Mouse (Mus musculus) stomach, embryonic 14.5 days (tissue): Measurements from ENCODE around the gene Hes3. TPM values are rescaled to one million over a fixed set of nuclear protein-coding genes. Genes with fewer than 3 reads are reported as not detected.

Experiments used
- ATAC-seq: fragments of 200-750 bp; cut with Nextera tagmentation; 2 replicates; pipeline ENCODE4 v1.8.0; 2017; ENCODE audit warnings: low read depth, moderate TSS enrichment; ENCODE audit not compliant: insufficient number of reproducible peaks, insufficient read depth, low FRiP score
- H3K27ac ChIP-seq: fragments of 300-500 bp; sonication (generic); 2 replicates; pipeline ENCODE4 v1.5.1; 2014; ENCODE audit warnings: mild to moderate bottlenecking, low read length, moderate library complexity, mixed read lengths
- H3K27me3 ChIP-seq: fragments of 300-500 bp; sonication (generic); 2 replicates; pipeline ENCODE4 v1.6.1; 2014; ENCODE audit warnings: low read length, control low read depth, mixed read lengths; ENCODE audit not compliant: control insufficient read depth, insufficient read depth
- H3K36me3 ChIP-seq: fragments of 300-500 bp; sonication (generic); 2 replicates; pipeline ENCODE4 v1.6.1; 2014; ENCODE audit warnings: mild to moderate bottlenecking, control low read depth, low read length, moderate library complexity, mixed read lengths; ENCODE audit not compliant: control insufficient read depth, insufficient read depth
- H3K4me1 ChIP-seq: fragments of 300-500 bp; sonication (generic); 2 replicates; pipeline ENCODE4 v1.6.1; 2014; ENCODE audit warnings: low read length, control low read depth, mixed read lengths; ENCODE audit not compliant: control insufficient read depth, insufficient read depth
- H3K4me2 ChIP-seq: fragments of 300-500 bp; sonication (generic); replicated peaks from 2 replicates; pipeline ENCODE4 v1.6.1; 2014; ENCODE audit warnings: low read depth, low read length, control low read depth
- H3K4me3 ChIP-seq: fragments of 300-500 bp; sonication (generic); 2 replicates; pipeline ENCODE4 v1.5.1; 2014; ENCODE audit warnings: low read depth, low read length, control low read depth
- H3K9ac ChIP-seq: fragments of 300-500 bp; sonication (generic); replicated peaks from 2 replicates; pipeline ENCODE4 v1.6.1; 2014; ENCODE audit warnings: low read depth, mild to moderate bottlenecking, control low read depth, low read length, moderate library complexity, mixed read lengths
- H3K9me3 ChIP-seq: fragments of 300-500 bp; sonication (generic); 2 replicates; pipeline ENCODE4 v1.6.1; 2016; ENCODE audit warnings: low read depth, low read length, control low read depth; ENCODE audit not compliant: control insufficient read depth
- WGBS: fragments of 180-500 bp; shearing (Covaris S2); extraction: QIAGEN DNeasy Blood & Tissue Kit; methylation state at CpG from one replicate; pipeline ENCODE4 v1.1.7; 2014; 5-methylcytosine and 5-hydroxymethylcytosine counted together
- polyA plus RNA-seq: library from polyadenylated mRNA; unstranded; fragments of >200 nt; fragmentation: Nextera tagmentation; extraction: Ambion mirVana; gene quantifications from 2 replicates; pipeline ENCODE4 v1.2.1, GENCODE M21; 2014

Hes3 gene
- polyA plus RNA-seq, 1 experiment from 2014 or later: 0.43 TPM

GRCm38 (mm10) chr4:152271334-152271733 is 20.1 kb downstream of the Hes3 start:
- Histone ChIP-seq H3K4me3 (no peak overlapping the region), H3K4me2 (no peak overlapping the region), H3K9ac (no peak overlapping the region), H3K9me3 (no peaks in the 10 kb centered on the region), H3K27me3 (0 out of 2 replicates have a peak, but pooled peaks cover 3% of the 10 kb centered on the region), H3K4me1 (peaks cover 30% of the 10 kb centered on the region), H3K36me3 (no peaks in the 10 kb centered on the region), H3K27ac (peak overlapping the region; percentile 84; the same call in 1 of the 2 replicates)
- no peak for ATAC-seq
- WGBS: 88% methylated on average over 11 of the region's 11 CpGs

DNA sequence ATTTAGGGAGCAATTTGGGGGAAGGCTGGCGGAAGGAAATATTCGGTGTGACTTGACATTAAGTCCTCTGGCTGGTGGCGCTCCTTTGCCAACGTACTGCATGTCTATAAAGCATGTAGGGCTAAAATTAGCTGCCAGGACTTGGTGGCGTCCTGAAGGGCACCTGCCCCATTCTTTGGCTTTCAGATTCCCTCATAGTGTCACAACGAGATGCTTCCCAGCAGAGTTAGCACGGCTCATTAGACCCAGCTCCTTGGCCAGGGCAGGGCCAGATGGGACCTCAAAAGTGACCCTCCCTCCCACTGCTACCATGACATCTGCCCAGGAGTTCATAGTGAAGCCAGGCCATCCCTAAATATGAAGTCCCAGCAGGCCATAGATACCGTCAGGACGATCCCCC is 20.9 kb downstream of the Hes3 start:
- WGBS: 88% methylated on average over 9 of the region's 9 CpGs
- Histone ChIP-seq H3K9ac (no peak overlapping the region), H3K4me1 (peaks cover 30% of the 10 kb centered on the region), H3K9me3 (no peaks in the 10 kb centered on the region), H3K27me3 (0 out of 2 replicates have a peak, but pooled peaks cover 3% of the 10 kb centered on the region), H3K4me3 (no peak overlapping the region), H3K27ac (no peak overlapping the region), H3K36me3 (no peaks in the 10 kb centered on the region), H3K4me2 (no peak overlapping the region)
- no peak for ATAC-seq

DNA sequence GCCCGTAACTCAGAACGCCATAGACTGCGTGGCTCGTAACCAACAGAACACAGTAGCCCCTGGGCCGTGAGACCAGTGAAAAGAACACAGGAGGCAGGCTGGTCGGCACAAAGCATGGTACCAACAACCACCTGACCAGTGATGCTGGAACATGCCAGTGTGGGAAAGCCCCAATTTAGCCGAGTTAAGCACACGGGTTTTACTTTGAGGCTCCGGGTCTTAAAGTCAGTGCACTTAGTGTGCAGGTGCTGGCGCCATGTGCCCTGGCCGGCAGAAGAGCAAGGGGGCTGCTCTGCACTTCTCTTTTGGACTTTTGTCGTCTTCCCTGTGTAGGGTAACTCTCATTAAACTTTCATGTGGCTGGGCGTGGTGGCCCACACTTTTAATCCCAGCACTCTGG is 21.5 kb downstream of the Hes3 start:
- no peak overlapping the region for H3K4me2 ChIP-seq
- no peaks in the 10 kb centered on the region for H3K9me3 ChIP-seq
- ATAC-seq: no peak
- no peak overlapping the region for H3K9ac ChIP-seq
- peaks cover 30% of the 10 kb centered on the region for H3K4me1 ChIP-seq
- no peak overlapping the region for H3K4me3 ChIP-seq
- H3K27me3 ChIP-seq: no peaks in the 10 kb centered on the region
- no peaks in the 10 kb centered on the region for H3K36me3 ChIP-seq
- WGBS: 85% methylated on average over 13 of the region's 13 CpGs
- no peak overlapping the region for H3K27ac ChIP-seq

GRCm38 (mm10) chr4:152267748-152268369 is 23.6 kb downstream of the Hes3 start:
- H3K4me1 ChIP-seq: peaks cover 27% of the 10 kb centered on the region; the same call in 1 of the 2 replicates
- WGBS: 59% methylated on average over 13 of the region's 13 CpGs
- H3K27me3 ChIP-seq: no peaks in the 10 kb centered on the region
- H3K9me3 ChIP-seq: no peaks in the 10 kb centered on the region
- H3K27ac ChIP-seq: no peak overlapping the region
- no peak overlapping the region for H3K9ac ChIP-seq
- no peak for ATAC-seq
- H3K4me2 ChIP-seq: no peak overlapping the region
- H3K4me3 ChIP-seq: no peak overlapping the region
- no peaks in the 10 kb centered on the region for H3K36me3 ChIP-seq

DNA sequence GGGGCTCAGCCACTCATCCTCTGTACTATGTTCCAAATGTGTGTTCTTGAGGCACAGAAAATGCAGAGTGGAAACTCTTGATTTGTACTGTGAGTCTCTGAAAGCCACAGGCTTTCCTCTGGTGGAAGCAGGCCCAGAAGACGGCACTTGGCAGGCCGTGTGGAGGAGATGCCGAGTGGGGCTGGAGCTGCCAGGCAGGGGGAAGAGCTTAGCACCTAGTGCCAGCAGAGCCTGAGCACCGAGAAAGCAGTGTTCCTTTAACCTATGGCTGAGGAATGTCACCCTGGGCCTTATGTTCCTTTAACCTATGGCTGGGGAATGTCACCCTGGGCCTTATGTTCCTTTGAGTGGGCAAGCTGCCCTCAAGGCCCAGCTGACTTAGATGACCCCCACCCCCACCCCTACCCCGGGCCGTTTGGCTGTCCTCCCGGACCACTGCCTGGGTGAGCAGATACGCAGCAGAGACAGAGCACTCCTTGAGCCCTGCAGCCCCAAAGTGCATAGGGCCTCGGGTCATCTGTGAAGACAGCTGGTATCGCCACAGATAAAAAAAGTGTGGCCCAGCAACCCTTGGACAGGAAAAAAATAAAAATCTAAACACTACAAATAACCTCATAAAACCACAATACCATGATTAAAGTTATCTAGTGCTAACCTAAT is 25.1 kb downstream of the Hes3 start:
- H3K36me3 ChIP-seq: no peaks in the 10 kb centered on the region
- H3K27me3 ChIP-seq: no peaks in the 10 kb centered on the region
- H3K27ac ChIP-seq: no peak overlapping the region
- no peak overlapping the region for H3K4me3 ChIP-seq
- H3K9ac ChIP-seq: no peak overlapping the region
- 46% methylated on average over 10 of the region's 10 CpGs for WGBS
- no peaks in the 10 kb centered on the region for H3K9me3 ChIP-seq
- H3K4me2 ChIP-seq: no peak overlapping the region
- no peak for ATAC-seq
- H3K4me1 ChIP-seq: peaks cover 14% of the 10 kb centered on the region; the same call in 1 of the 2 replicates

GRCm38 (mm10) chr4:152265791-152266190 is 25.7 kb downstream of the Hes3 start:
- WGBS: 55% methylated on average over 5 of the region's 5 CpGs
- no peaks in the 10 kb centered on the region for H3K36me3 ChIP-seq
- H3K27me3 ChIP-seq: no peaks in the 10 kb centered on the region
- no peaks in the 10 kb centered on the region for H3K9me3 ChIP-seq
- no peak overlapping the region for H3K4me3 ChIP-seq
- H3K4me1 ChIP-seq: peaks cover 11% of the 10 kb centered on the region; the same call in 1 of the 2 replicates
- no peak overlapping the region for H3K27ac ChIP-seq
- H3K4me2 ChIP-seq: no peak overlapping the region
- H3K9ac ChIP-seq: no peak overlapping the region
- no peak for ATAC-seq

GRCm38 (mm10) chr4:152264867-152265568 is 26.4 kb downstream of the Hes3 start:
- no peaks in the 10 kb centered on the region for H3K27me3 ChIP-seq
- WGBS: 89% methylated on average over 9 of the region's 9 CpGs
- H3K4me1 ChIP-seq: peaks cover 11% of the 10 kb centered on the region; the same call in 1 of the 2 replicates

DNA sequence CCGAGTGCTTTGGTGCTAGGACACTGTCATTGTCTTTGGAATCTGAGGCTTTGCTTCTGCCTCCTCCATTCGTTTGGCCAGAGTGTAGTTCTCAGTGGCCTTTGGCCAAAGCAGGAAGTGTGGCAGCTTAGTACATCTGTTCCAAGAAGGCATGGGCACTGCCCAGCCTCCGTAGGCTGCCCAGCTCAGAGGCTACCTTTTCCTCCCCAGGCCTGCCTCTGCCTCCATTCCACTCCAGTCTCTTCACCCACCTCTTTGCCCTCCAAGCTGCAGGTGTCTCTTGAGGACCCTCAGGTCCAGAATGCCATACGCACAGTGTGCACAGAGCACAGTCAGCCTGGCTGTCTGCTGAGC is 27.3 kb downstream of the Hes3 start:
- no peaks in the 10 kb centered on the region for H3K9me3 ChIP-seq
- H3K4me3 ChIP-seq: no peak overlapping the region
- H3K36me3 ChIP-seq: no peaks in the 10 kb centered on the region; the same call in 1 of the 2 replicates
- WGBS: 53% methylated on average over 4 of the region's 4 CpGs
- H3K27ac ChIP-seq: no peak overlapping the region
- H3K27me3 ChIP-seq: no peaks in the 10 kb centered on the region
- H3K9ac ChIP-seq: no peak overlapping the region
- no peak for ATAC-seq
- no peak overlapping the region for H3K4me2 ChIP-seq
- H3K4me1 ChIP-seq: peaks cover 11% of the 10 kb centered on the region; the same call in 1 of the 2 replicates

More at GRCm38 (mm10) chr4:152264867-152265568, 26.4 kb downstream of the Hes3 start:
- no peak for ATAC-seq
- Histone ChIP-seq H3K4me2 (no peak overlapping the region), H3K9me3 (no peaks in the 10 kb centered on the region), H3K9ac (no peak overlapping the region), H3K4me3 (no peak overlapping the region), H3K27ac (no peak overlapping the region), H3K36me3 (no peaks in the 10 kb centered on the region)
